Mouse (Mus musculus): Measurements from ENCODE around the gene Vim. TPM values are rescaled to one million over a fixed set of nuclear protein-coding genes. Genes with fewer than 3 reads are reported as not detected.
"Not testable (repeated sequence)": the region's sequence is repeated elsewhere in the genome, so short reads cannot be mapped to it uniquely, and the experiment has no call there.

The Vim gene
- total RNA-seq, 2 experiments from 2014 or later, result 152 to 479 TPM

- no peak for DNase-seq (ENCODE audit: low spot score in 2 of 2)
Measured at GRCm38 (mm10) chr2:13559729-13560128, 14.0 kb upstream of the Vim start.

- no peak for DNase-seq (ENCODE audit: low spot score in 2 of 2)
Measured at GRCm38 (mm10) chr2:13560396-13560795, 13.3 kb upstream of the Vim start.

- no peak for DNase-seq (ENCODE audit: low spot score in 2 of 2)
Measured at GRCm38 (mm10) chr2:13570122-13570521, 3.6 kb upstream of the Vim start.

GRCm38 (mm10) chr2:13572101-13572553 lies 1.6 kb upstream of the Vim start:
- DNase-seq (ENCODE audit: low spot score in 2 of 2), result no peak

- DNase-seq (ENCODE audit: low spot score in 2 of 2), result no peak
Measured at GRCm38 (mm10) chr2:13572647-13573407, 900 bp upstream of the Vim start.

GRCm38 (mm10) chr2:13574066-13574800 lies 506 bp downstream of the Vim start:
- DNase-seq (ENCODE audit: low spot score in 2 of 2), result peak; percentile 43 to 74

- DNase-seq (ENCODE audit: low spot score in 2 of 2), result peak in 1 of 2 experiments; percentile 36
Measured at GRCm38 (mm10) chr2:13574801-13575150, 1.0 kb downstream of the Vim start.

- DNase-seq (ENCODE audit: low spot score in 2 of 2), result peak; percentile 70 to 76
Measured at GRCm38 (mm10) chr2:13575287-13575801, 1.6 kb downstream of the Vim start.

- no peak for DNase-seq (ENCODE audit: low spot score in 2 of 2)
Measured at GRCm38 (mm10) chr2:13575926-13576325, 2.2 kb downstream of the Vim start.

GRCm38 (mm10) chr2:13577399-13577798 lies 3.7 kb downstream of the Vim start:
- no peak for DNase-seq (ENCODE audit: low spot score in 2 of 2)

- DNase-seq (ENCODE audit: low spot score in 2 of 2), result peak in 1 of 2 experiments; percentile 26
Measured at GRCm38 (mm10) chr2:13578473-13579152, 4.9 kb downstream of the Vim start.

GRCm38 (mm10) chr2:13579315-13579714 lies 5.6 kb downstream of the Vim start:
- no peak for DNase-seq (ENCODE audit: low spot score in 2 of 2)

GRCm38 (mm10) chr2:13579991-13580390 lies 6.3 kb downstream of the Vim start:
- no peak for DNase-seq (ENCODE audit: low spot score in 2 of 2)

- no peak for DNase-seq (ENCODE audit: low spot score in 2 of 2)
Measured at GRCm38 (mm10) chr2:13582184-13582583, 8.5 kb downstream of the Vim start.

GRCm38 (mm10) chr2:13583746-13584145 lies 10.0 kb downstream of the Vim start:
- DNase-seq (ENCODE audit: low spot score in 2 of 2), result not testable (repeated sequence)

GRCm38 (mm10) chr2:13593328-13593727 lies 19.6 kb downstream of the Vim start:
- no peak for DNase-seq (ENCODE audit: low spot score in 2 of 2)

GRCm38 (mm10) chr2:13596965-13597656 lies 23.4 kb downstream of the Vim start:
- no peak for DNase-seq (ENCODE audit: low spot score in 2 of 2)

GRCm38 (mm10) chr2:13598166-13598565 lies 24.4 kb downstream of the Vim start:
- no peak for DNase-seq (ENCODE audit: low spot score in 2 of 2)

- DNase-seq (ENCODE audit: low spot score in 2 of 2), result no peak
Measured at GRCm38 (mm10) chr2:13603093-13603492, 29.4 kb downstream of the Vim start.

- not testable (repeated sequence) for DNase-seq (ENCODE audit: low spot score in 2 of 2)
Measured at GRCm38 (mm10) chr2:13603636-13604035, 29.9 kb downstream of the Vim start.

Measured in adrenal gland, adult 18-20 months (tissue).